Mouse (Mus musculus) erythroblast, embryonic 14.5 days (primary cell): ENCODE data around the gene Nell2. TPM values are rescaled to one million over a fixed set of nuclear protein-coding genes. Genes with fewer than 3 reads are reported as not detected.

Experiments used
- H3K27me3 ChIP-seq: 2 replicates; pipeline ENCODE4 v1.6.1; 2012; ENCODE audit warnings: inconsistent platforms; ENCODE audit not compliant: control insufficient read depth
- H3K36me3 ChIP-seq: 2 replicates; pipeline ENCODE4 v1.6.1; 2012; ENCODE audit warnings: mild to moderate bottlenecking, inconsistent platforms; ENCODE audit not compliant: control insufficient read depth
- H3K4me1 ChIP-seq: 2 replicates; pipeline ENCODE4 v1.6.1; 2012; ENCODE audit warnings: inconsistent platforms; ENCODE audit not compliant: control insufficient read depth
- H3K4me3 ChIP-seq: replicated peaks from 2 replicates; pipeline ENCODE3; 2012; ENCODE audit warnings: moderate library complexity, mild to moderate bottlenecking, inconsistent platforms
- H3K9me3 ChIP-seq: 2 replicates; pipeline ENCODE4 v1.6.1; 2012; ENCODE audit warnings: low read length, inconsistent platforms, mixed read lengths; ENCODE audit not compliant: control insufficient read depth
- GATA1 ChIP-seq: IDR thresholded peaks from 2 replicates; pipeline ENCODE4 v1.6.1; 2012; ENCODE audit warnings: low read length, inconsistent platforms, mixed read lengths
- TAL1 ChIP-seq: IDR thresholded peaks from 3 replicates; pipeline ENCODE4 v1.6.1; 2012; ENCODE audit warnings: low read length, inconsistent platforms, mixed read lengths
- polyA plus RNA-seq: library from polyadenylated mRNA; stranded (reverse); fragments of >175 nt; gene quantifications from 2 replicates; pipeline ENCODE4 v1.2.3, GENCODE M21; 2012

Gene Nell2
- polyA plus RNA-seq, 1 experiment, result not detected

DNA sequence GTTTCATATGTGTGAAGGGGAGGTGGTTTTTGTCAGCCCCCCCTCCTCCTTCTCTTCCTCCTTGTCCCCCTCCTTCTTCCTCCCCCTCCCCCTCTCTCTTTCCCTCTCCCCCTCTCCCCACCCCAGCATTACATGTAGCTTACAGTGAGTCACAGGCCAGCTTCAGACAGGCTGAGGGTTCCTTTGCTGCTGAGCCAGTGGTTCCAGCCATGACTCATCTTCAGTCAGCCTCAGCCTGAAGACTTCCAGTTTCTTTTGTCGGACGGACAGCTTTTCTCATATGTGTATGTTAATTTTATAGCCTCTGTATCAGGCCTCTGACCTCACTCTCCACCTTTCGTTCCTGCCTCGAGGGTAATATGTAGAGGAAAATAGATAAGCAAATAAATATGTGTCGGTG, 344.9 kb downstream of the Nell2 start:
- Histone ChIP-seq H3K36me3 (no peaks in the 10 kb centered on the region), H3K4me1 (no peaks in the 10 kb centered on the region), H3K9me3 (peaks cover 33% of the 10 kb centered on the region), H3K27me3 (no peaks in the 10 kb centered on the region), H3K4me3 (no peak overlapping the region)
- TF ChIP-seq GATA1 (no peak), TAL1 (no peak)

DNA sequence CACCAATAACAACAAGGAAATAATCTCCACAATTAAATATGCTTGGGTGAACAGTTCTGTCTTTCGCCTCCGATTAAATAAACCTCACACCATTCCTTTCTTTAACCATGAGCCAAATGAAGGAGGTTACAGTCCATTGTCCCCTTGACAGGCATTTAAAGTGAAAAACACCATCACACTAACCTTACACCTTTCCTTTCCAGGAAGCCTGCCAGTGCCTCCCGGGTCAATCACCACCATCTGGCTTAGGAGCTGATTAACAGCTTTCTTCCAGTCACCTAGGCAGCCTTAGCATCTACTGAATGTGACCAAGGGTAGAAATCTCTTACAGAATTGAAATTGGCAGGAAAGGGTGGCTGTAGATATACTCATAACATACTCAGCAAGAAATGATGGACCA, 371.5 kb downstream of the Nell2 start:
- H3K4me1 ChIP-seq, result no peaks in the 10 kb centered on the region
- H3K36me3 ChIP-seq, result no peaks in the 10 kb centered on the region
- TF ChIP-seq TAL1 (no peak), GATA1 (no peak)
- no peak overlapping the region for H3K4me3 ChIP-seq
- no peaks in the 10 kb centered on the region for H3K27me3 ChIP-seq
- peaks cover 21% of the 10 kb centered on the region for H3K9me3 ChIP-seq

DNA sequence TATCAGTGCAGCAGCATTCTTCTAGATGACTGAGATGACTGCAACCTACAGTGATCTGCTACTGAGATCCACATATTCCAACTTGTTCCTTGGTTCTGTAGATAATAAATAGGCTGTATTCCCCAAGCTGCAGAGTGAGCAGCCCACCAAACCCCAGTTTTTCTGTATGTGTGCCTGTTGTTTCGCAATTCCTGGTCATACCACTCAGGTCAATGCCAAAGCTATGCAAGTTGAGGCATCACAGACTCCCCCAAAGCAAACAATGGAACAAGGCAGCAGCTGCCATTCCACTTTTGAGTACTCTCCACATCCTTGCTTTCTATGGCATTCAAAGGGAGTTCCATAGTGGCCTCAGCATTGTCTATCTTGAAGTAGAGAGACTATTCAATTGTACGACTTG, 383.2 kb downstream of the Nell2 start:
- Histone ChIP-seq H3K9me3 (peaks cover 6% of the 10 kb centered on the region), H3K36me3 (no peaks in the 10 kb centered on the region), H3K27me3 (no peaks in the 10 kb centered on the region), H3K4me1 (no peaks in the 10 kb centered on the region), H3K4me3 (no peak overlapping the region)
- TF ChIP-seq GATA1, result no peak
- TF ChIP-seq TAL1, result no peak

DNA sequence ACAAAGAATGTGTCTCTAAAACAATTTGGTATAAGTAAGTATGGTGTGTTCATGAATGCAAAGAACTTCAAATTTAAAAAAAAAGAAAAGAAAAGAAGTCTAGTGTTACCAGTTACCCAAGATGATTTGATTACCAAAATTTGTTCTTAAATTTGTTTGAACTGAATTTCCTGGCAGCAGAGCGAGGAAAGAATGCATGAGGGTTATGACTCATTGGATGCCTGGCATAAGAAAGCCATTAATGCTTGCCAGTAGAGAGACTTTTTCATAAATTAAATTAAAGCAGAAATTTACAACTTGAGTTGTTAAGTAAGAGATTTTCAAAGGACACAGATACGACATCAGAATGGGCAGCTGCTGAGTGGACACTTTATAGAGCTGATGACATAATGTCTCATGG, 384.2 kb downstream of the Nell2 start:
- Histone ChIP-seq H3K36me3 (no peaks in the 10 kb centered on the region), H3K4me3 (no peak overlapping the region), H3K9me3 (peaks cover 6% of the 10 kb centered on the region), H3K4me1 (no peaks in the 10 kb centered on the region), H3K27me3 (no peaks in the 10 kb centered on the region)
- TF ChIP-seq TAL1 (no peak), GATA1 (no peak)

DNA sequence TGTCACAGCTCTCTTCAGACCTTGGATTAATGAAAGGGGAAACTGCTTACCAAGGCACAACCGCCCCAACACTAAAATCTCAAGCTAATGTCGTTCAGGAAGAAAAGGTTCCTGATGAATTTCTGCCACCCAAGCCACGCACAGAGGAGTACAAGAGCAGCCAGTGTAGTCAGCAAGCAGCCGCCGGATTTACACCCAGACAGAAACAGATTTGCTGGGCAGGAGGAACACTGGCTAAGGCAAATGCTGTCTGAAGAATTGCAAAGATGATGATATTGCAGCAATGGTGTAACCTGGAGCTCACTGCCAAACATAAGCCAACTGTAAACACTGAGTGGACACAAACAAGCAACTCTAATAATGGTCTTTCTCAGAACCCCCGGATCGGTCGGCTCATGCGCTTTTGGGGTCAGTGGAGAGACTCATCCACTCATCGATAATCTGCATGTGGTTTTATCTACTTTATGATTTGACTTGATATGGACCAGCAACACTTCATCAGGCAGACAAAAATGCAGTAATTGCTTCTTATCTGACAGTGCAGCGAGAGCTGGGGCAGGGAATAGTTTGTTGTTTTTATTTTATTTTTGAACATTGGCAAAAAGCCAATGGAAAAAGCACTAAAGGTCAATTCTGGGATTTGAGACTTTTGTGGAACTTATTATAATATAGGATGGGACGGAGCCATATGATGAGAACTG, 389.5 kb downstream of the Nell2 start:
- TF ChIP-seq TAL1 (no peak), GATA1 (no peak)
- H3K4me1 ChIP-seq, result no peaks in the 10 kb centered on the region
- no peak overlapping the region for H3K4me3 ChIP-seq

DNA sequence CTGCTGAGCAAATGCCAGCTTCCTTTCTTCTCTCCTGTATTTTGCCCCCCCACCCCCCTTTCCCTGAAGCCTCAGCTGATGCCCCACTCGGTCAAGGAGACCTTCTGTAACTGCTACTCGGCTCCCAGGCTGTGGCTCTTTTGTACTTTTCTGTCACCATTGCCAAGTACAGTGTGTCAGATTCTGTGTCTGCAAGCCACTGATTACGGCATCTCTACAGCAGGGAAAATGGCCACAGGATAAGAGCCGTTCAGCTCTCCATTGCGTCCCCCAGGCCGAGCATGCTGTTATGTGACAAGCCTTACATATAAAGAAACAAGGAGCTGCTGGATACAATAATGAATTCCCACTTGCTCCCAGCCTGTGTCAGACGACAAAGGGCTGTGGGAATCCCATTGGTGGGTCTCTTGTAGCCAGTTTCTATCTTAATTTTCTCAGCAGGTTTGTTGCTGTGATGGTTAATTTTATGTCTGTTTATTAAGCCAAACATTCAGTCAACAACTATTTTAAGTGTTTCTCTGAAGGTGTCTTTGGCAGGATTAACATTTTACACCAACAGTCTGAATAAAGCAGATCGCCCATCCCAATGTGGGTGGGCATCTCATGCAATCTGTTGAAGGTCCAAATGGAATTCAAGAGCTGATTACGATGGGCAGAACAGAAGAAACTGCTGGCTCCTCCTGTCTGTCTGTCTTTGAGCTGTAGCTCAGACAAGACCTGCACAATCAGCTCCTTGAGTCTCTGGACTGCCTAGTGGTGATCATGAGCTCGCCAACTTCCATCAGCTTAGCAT, 391.1 kb downstream of the Nell2 start:
- H3K36me3 ChIP-seq, result no peaks in the 10 kb centered on the region
- TF ChIP-seq GATA1 (no peak), TAL1 (no peak)
- peaks cover 3% of the 10 kb centered on the region; the same call in 1 of the 2 replicates for H3K27me3 ChIP-seq

More for the DNA sequence above, 389.5 kb downstream of the Nell2 start:
- H3K36me3 ChIP-seq, result no peaks in the 10 kb centered on the region
- peaks cover 3% of the 10 kb centered on the region; the same call in 1 of the 2 replicates for H3K27me3 ChIP-seq
- H3K9me3 ChIP-seq, result peaks cover 28% of the 10 kb centered on the region

DNA sequence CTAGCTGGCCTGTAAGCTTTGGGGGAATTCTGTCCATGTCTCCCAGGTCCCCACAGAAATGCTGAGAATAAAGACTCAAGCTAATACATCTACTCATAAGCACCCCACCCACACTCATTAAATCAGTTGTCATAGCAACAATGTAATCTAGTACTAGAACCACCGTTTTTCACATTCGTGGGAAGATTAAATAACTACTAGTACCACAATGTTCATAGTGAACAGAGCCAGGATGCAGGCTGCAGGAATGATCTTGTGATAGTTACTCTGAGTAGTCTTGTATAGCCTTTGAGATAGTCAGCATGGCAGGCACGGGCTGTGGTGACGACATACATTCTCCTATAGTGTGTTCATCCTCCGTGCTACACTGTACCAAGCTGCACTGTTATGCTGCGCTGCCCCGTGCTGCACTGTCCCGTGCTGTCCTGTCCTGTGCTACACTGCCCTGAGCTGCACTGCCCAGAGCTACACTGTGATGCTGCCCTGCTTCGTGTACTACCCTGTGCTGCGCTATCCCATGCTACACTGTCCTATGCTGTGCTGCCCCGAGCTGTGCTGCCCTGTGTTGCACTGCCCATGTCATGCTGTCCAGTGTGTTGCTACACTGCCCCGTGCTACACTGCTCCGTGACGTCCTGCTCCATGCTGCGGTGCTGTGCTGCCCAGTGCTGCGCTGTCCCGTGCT, 392.3 kb downstream of the Nell2 start:
- Histone ChIP-seq H3K36me3 (no peaks in the 10 kb centered on the region), H3K4me1 (no peaks in the 10 kb centered on the region), H3K4me3 (no peak overlapping the region), H3K27me3 (peaks cover 3% of the 10 kb centered on the region; the same call in 1 of the 2 replicates), H3K9me3 (peaks cover 33% of the 10 kb centered on the region)
- TF ChIP-seq TAL1 (no peak), GATA1 (no peak)

More for the DNA sequence above, 391.1 kb downstream of the Nell2 start:
- Histone ChIP-seq H3K9me3 (peaks cover 26% of the 10 kb centered on the region), H3K4me1 (no peaks in the 10 kb centered on the region), H3K4me3 (no peak overlapping the region)

DNA sequence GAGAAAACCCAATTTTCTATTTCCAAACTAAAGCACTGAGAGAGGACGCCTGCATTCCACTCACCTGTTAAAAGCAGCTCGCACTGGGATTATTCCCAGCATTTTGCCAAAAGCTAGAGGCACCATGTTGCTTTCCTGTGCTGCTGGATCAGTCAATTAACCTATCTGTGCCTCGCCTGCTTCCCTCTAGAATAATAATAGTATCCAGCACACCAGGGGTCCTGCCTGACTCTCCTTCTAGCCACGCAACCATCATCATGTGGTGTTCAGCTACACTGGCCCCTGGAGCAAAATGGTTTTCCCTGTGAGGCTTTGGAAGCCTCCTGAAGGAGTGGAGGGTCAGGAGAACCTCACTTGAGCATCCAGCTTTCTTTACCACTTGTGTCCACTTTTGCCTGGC, 397.0 kb downstream of the Nell2 start:
- Histone ChIP-seq H3K9me3 (peaks cover 34% of the 10 kb centered on the region), H3K4me1 (no peaks in the 10 kb centered on the region), H3K27me3 (peaks cover 3% of the 10 kb centered on the region; the same call in 1 of the 2 replicates), H3K4me3 (no peak overlapping the region), H3K36me3 (no peaks in the 10 kb centered on the region)
- no peak for TF ChIP-seq GATA1
- TF ChIP-seq TAL1, result no peak

DNA sequence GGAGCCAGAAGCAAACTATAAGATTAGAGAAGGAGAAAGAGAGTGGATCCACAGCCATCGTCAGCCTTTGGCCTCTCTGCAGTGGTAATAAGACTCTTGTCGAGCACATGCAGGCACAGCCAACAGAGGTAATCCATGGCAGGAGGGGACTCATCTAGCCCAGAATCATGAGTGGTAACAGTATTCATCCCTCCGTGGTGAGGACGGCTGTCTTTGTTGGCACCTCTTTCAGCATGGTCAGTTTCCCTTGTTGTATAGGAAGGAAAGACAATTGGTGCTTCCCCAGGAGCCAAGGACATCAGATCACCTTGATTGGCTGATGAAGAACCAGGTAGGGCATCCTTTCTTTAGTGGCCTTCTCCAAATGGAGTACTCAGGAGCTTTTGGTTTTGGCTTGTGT, 419.7 kb downstream of the Nell2 start:
- Histone ChIP-seq H3K27me3 (no peaks in the 10 kb centered on the region), H3K36me3 (no peaks in the 10 kb centered on the region), H3K4me1 (no peaks in the 10 kb centered on the region), H3K4me3 (no peak overlapping the region), H3K9me3 (peaks cover 17% of the 10 kb centered on the region)
- TF ChIP-seq GATA1 (no peak), TAL1 (no peak)
